Mouse (Mus musculus) heart, embryonic 12.5 days (tissue): ENCODE results near the gene Itpr1. TPM values are rescaled to one million over a fixed set of nuclear protein-coding genes. Genes with fewer than 3 reads are reported as not detected.

ENCODE experiments used
- ATAC-seq: fragments of 200-750 bp; cut with Nextera tagmentation; 2 replicates; pipeline ENCODE4 v1.8.0; 2017; ENCODE audit warnings: moderate TSS enrichment, moderate library complexity; ENCODE audit not compliant: insufficient number of reproducible peaks, low FRiP score
- H3K27ac ChIP-seq: fragments of 300-500 bp; sonication (generic); 2 replicates; pipeline ENCODE4 v1.5.1; 2016; ENCODE audit warnings: mild to moderate bottlenecking, moderate library complexity; ENCODE audit not compliant: poor library complexity, severe bottlenecking
- H3K27me3 ChIP-seq: fragments of 300-500 bp; sonication (generic); replicated peaks from 2 replicates; pipeline ENCODE4 v1.6.1; 2016; ENCODE audit warnings: mild to moderate bottlenecking, moderate library complexity
- H3K36me3 ChIP-seq: fragments of 300-500 bp; sonication (generic); 2 replicates; pipeline ENCODE4 v1.6.1; 2016; ENCODE audit warnings: mild to moderate bottlenecking, moderate library complexity
- H3K4me1 ChIP-seq: fragments of 300-500 bp; sonication (generic); replicated peaks from 2 replicates; pipeline ENCODE4 v1.6.1; 2016; ENCODE audit warnings: mild to moderate bottlenecking
- H3K4me2 ChIP-seq: fragments of 300-500 bp; sonication (generic); 2 replicates; pipeline ENCODE4 v1.6.1; 2016; ENCODE audit warnings: mild to moderate bottlenecking, moderate library complexity
- H3K4me3 ChIP-seq: fragments of 300-500 bp; sonication (generic); 2 replicates; pipeline ENCODE4 v1.5.1; 2016; ENCODE audit warnings: mild to moderate bottlenecking
- H3K9ac ChIP-seq: fragments of 300-500 bp; sonication (generic); 2 replicates; pipeline ENCODE4 v1.6.1; 2016; ENCODE audit warnings: mild to moderate bottlenecking, moderate library complexity
- H3K9me3 ChIP-seq: fragments of 300-500 bp; sonication (generic); replicated peaks from 2 replicates; pipeline ENCODE4 v1.6.1; 2016; ENCODE audit warnings: mild to moderate bottlenecking, moderate library complexity
- WGBS: fragments of 180-500 bp; shearing (Covaris S2); methylation state at CpG from one replicate; pipeline ENCODE4 v1.1.7; 2016; 5-methylcytosine and 5-hydroxymethylcytosine counted together
- polyA plus RNA-seq: library from polyadenylated mRNA; unstranded; fragments of >200 nt; fragmentation: Nextera tagmentation; extraction: Ambion mirVana; gene quantifications from 2 replicates; pipeline ENCODE4 v1.2.1, GENCODE M21; 2016

Gene Itpr1
- polyA plus RNA-seq, 1 experiment from 2014 or later, result 22.0 TPM

GRCm38 (mm10) chr6:108517241-108517981, 304.5 kb downstream of the Itpr1 start:
- Histone ChIP-seq H3K4me3 (no peak overlapping the region), H3K27ac (no peak overlapping the region), H3K27me3 (no peaks in the 10 kb centered on the region), H3K4me2 (no peak overlapping the region), H3K9ac (no peak overlapping the region), H3K4me1 (peaks cover 11% of the 10 kb centered on the region; the same call in 1 of the 2 replicates), H3K36me3 (peaks cover 49% of the 10 kb centered on the region), H3K9me3 (no peaks in the 10 kb centered on the region)
- no peak for ATAC-seq
- 80% methylated on average over 12 of the region's 12 CpGs for WGBS

GRCm38 (mm10) chr6:108517986-108518385, 305.1 kb downstream of the Itpr1 start:
- no peak overlapping the region for H3K4me2 ChIP-seq
- H3K9ac ChIP-seq, result no peak overlapping the region
- peaks cover 8% of the 10 kb centered on the region; the same call in 1 of the 2 replicates for H3K4me1 ChIP-seq
- no peak overlapping the region for H3K27ac ChIP-seq
- peaks cover 50% of the 10 kb centered on the region for H3K36me3 ChIP-seq
- H3K9me3 ChIP-seq, result no peaks in the 10 kb centered on the region
- ATAC-seq, result no peak
- no peaks in the 10 kb centered on the region for H3K27me3 ChIP-seq
- H3K4me3 ChIP-seq, result no peak overlapping the region
- WGBS, result 95% methylated on average over 1 of the region's 1 CpGs

- Histone ChIP-seq H3K4me1 (peaks cover 8% of the 10 kb centered on the region; the same call in 1 of the 2 replicates), H3K36me3 (peaks cover 53% of the 10 kb centered on the region), H3K4me3 (no peak overlapping the region), H3K9ac (no peak overlapping the region), H3K27ac (no peak overlapping the region), H3K9me3 (no peaks in the 10 kb centered on the region), H3K4me2 (no peak overlapping the region), H3K27me3 (no peaks in the 10 kb centered on the region)
- 64% methylated on average over 14 of the region's 14 CpGs for WGBS
- ATAC-seq, result no peak
Measured at GRCm38 (mm10) chr6:108518552-108518951, 305.7 kb downstream of the Itpr1 start.

GRCm38 (mm10) chr6:108519327-108519726, 306.4 kb downstream of the Itpr1 start:
- H3K36me3 ChIP-seq, result peaks cover 58% of the 10 kb centered on the region

GRCm38 (mm10) chr6:108523956-108524616, 311.2 kb downstream of the Itpr1 start:
- Histone ChIP-seq H3K4me2 (no peak overlapping the region), H3K9ac (no peak overlapping the region), H3K27ac (no peak overlapping the region), H3K9me3 (no peaks in the 10 kb centered on the region), H3K4me3 (no peak overlapping the region), H3K36me3 (peaks cover 58% of the 10 kb centered on the region), H3K27me3 (no peaks in the 10 kb centered on the region), H3K4me1 (peaks cover 14% of the 10 kb centered on the region)
- 82% methylated on average over 16 of the region's 16 CpGs for WGBS
- ATAC-seq, result no peak

More at GRCm38 (mm10) chr6:108519327-108519726, 306.4 kb downstream of the Itpr1 start:
- no peak overlapping the region for H3K27ac ChIP-seq
- no peak overlapping the region for H3K4me3 ChIP-seq
- H3K4me2 ChIP-seq, result no peak overlapping the region
- H3K9ac ChIP-seq, result no peak overlapping the region
- no peak for ATAC-seq
- H3K4me1 ChIP-seq, result peaks cover 8% of the 10 kb centered on the region; the same call in 1 of the 2 replicates
- WGBS, result 89% methylated on average over 9 of the region's 9 CpGs
- H3K27me3 ChIP-seq, result no peaks in the 10 kb centered on the region
- H3K9me3 ChIP-seq, result no peaks in the 10 kb centered on the region

GRCm38 (mm10) chr6:108524617-108525010, 311.7 kb downstream of the Itpr1 start:
- ATAC-seq, result no peak
- H3K4me1 ChIP-seq, result peaks cover 14% of the 10 kb centered on the region
- WGBS, result 89% methylated on average over 10 of the region's 10 CpGs
- H3K36me3 ChIP-seq, result peaks cover 53% of the 10 kb centered on the region
- H3K4me2 ChIP-seq, result no peak overlapping the region
- H3K9me3 ChIP-seq, result no peaks in the 10 kb centered on the region
- no peak overlapping the region for H3K27ac ChIP-seq
- H3K27me3 ChIP-seq, result no peaks in the 10 kb centered on the region
- H3K9ac ChIP-seq, result no peak overlapping the region
- no peak overlapping the region for H3K4me3 ChIP-seq

- Histone ChIP-seq H3K4me1 (peaks cover 34% of the 10 kb centered on the region), H3K27ac (0 out of 2 replicates have a peak overlapping the region, but pooled peaks have one; percentile 16), H3K9me3 (no peaks in the 10 kb centered on the region), H3K9ac (no peak overlapping the region), H3K4me2 (no peak overlapping the region), H3K4me3 (no peak overlapping the region), H3K36me3 (peaks cover 38% of the 10 kb centered on the region), H3K27me3 (no peaks in the 10 kb centered on the region)
- no peak for ATAC-seq
- WGBS, result 64% methylated on average over 3 of the region's 3 CpGs
Measured at GRCm38 (mm10) chr6:108527560-108527959, 314.7 kb downstream of the Itpr1 start.

GRCm38 (mm10) chr6:108527993-108528392, 315.1 kb downstream of the Itpr1 start:
- no peak for ATAC-seq
- H3K9me3 ChIP-seq, result no peaks in the 10 kb centered on the region
- H3K4me3 ChIP-seq, result no peak overlapping the region
- peaks cover 34% of the 10 kb centered on the region for H3K36me3 ChIP-seq
- no peak overlapping the region for H3K9ac ChIP-seq
- H3K4me1 ChIP-seq, result peaks cover 38% of the 10 kb centered on the region
- no peak overlapping the region for H3K4me2 ChIP-seq
- H3K27ac ChIP-seq, result 0 out of 2 replicates have a peak overlapping the region, but pooled peaks have one; percentile 16
- no peaks in the 10 kb centered on the region for H3K27me3 ChIP-seq

- ATAC-seq, result peak; percentile 79
- Histone ChIP-seq H3K36me3 (peaks cover 22% of the 10 kb centered on the region), H3K9ac (no peak overlapping the region), H3K27ac (no peak overlapping the region), H3K9me3 (no peaks in the 10 kb centered on the region), H3K27me3 (no peaks in the 10 kb centered on the region), H3K4me3 (no peak overlapping the region), H3K4me1 (peaks cover 38% of the 10 kb centered on the region), H3K4me2 (no peak overlapping the region)
- WGBS, result 79% methylated on average over 3 of the region's 3 CpGs
Measured at GRCm38 (mm10) chr6:108529150-108529549, 316.3 kb downstream of the Itpr1 start.

- Histone ChIP-seq H3K4me3 (no peak overlapping the region), H3K9ac (no peak overlapping the region), H3K27ac (no peak overlapping the region), H3K36me3 (peaks cover 10% of the 10 kb centered on the region), H3K9me3 (no peaks in the 10 kb centered on the region), H3K4me1 (peaks cover 41% of the 10 kb centered on the region), H3K27me3 (no peaks in the 10 kb centered on the region), H3K4me2 (no peak overlapping the region)
- ATAC-seq, result peak; percentile 37; the same call in 1 of the 2 replicates
- 63% methylated on average over 6 of the region's 6 CpGs for WGBS
Measured at GRCm38 (mm10) chr6:108530781-108531323, 318.0 kb downstream of the Itpr1 start.
